ENCODE assay signal across 8 mouse cellular contexts in genomic region chr16:92340612-92341511, GRCm38 (mm10). TPM values are rescaled to one million over a fixed set of nuclear protein-coding genes. Genes with fewer than 3 reads are reported as not detected.
DNase-seq lines count a peak whose midpoint lies in the region; ATAC-seq and TF ChIP-seq lines count a peak whose summit lies in the region.

No protein-coding gene starts in this region.

- TF ChIP-seq POLR2A in MEL (IDR thresholded peaks at IDR 0.05; ENCODE audit: control insufficient read depth in 1 of 2, insufficient read depth in 1 of 2, low read depth in 1 of 2, low read length in 2 of 2, poor library complexity in 1 of 2): no peak

- peaks cover 0 to 6% of the 10 kb centered on the region in 2 experiments; a peak in 1 of 4 replicates for H3K36me3 ChIP-seq in MEL (ENCODE audit: control insufficient read depth in 1 of 2, insufficient read depth in 2 of 2, low read length in 2 of 2)
- no peaks in the 10 kb centered on the region for H3K36me3 ChIP-seq in forebrain, embryonic 12.5 days (replicated peaks)
- no peaks in the 10 kb centered on the region for H3K36me3 ChIP-seq in lung, embryonic 16.5 days (ENCODE audit: control insufficient read depth, insufficient read depth, low read length)

- H3K4me2 ChIP-seq in forebrain, embryonic 12.5 days: peak overlapping the region; percentile 47
- peak overlapping the region; percentile 51 for H3K4me2 ChIP-seq in lung, embryonic 16.5 days (ENCODE audit: low read depth, low read length)

- peak; percentile 72 for TF ChIP-seq RAD21 in MEL (IDR thresholded peaks at IDR 0.05; ENCODE audit: low read depth, low read length)

- peak; percentile 73 for ATAC-seq in forebrain, embryonic 12.5 days (ENCODE audit: low FRiP score)
- peak; percentile 70 for ATAC-seq in lung, embryonic 16.5 days (ENCODE audit: low read depth)

- no peak overlapping the region for H3K27ac ChIP-seq in MEL (ENCODE audit: control insufficient read depth, low read depth, low read length)
- no peak overlapping the region for H3K27ac ChIP-seq in forebrain, embryonic 12.5 days
- H3K27ac ChIP-seq in layer of hippocampus, adult 2 months: no peak overlapping the region
- no peak overlapping the region for H3K27ac ChIP-seq in lung, embryonic 16.5 days (ENCODE audit: low read length)

- peak; percentile 68 to 78 for TF ChIP-seq EP300 in MEL (IDR thresholded peaks at IDR 0.05; ENCODE audit: low read depth in 1 of 2, low read length in 2 of 2)

- DNase-seq in MEL (ENCODE audit: low read depth, low spot score): peak; percentile 91
- DNase-seq in c-Kit-positive CD71-positive TER-119-positive erythroid progenitor cells, embryonic 14.5 days (ENCODE audit: low spot score): peak; percentile 77
- DNase-seq in heart, postnatal 4 days: peak; percentile 80
- peak; percentile 44 to 78 for DNase-seq in layer of hippocampus, adult 2 months (ENCODE audit: low spot score in 2 of 2)
- DNase-seq in ovary, postnatal 10 days (ENCODE audit: low spot score): peak; percentile 27
- peak; percentile 33 to 48 for DNase-seq in thymus, postnatal 36 days

- H3K4me1 ChIP-seq in MEL (ENCODE audit: control insufficient read depth in 1 of 2, insufficient read depth in 2 of 2, low read length in 2 of 2): peaks cover 0 to 5% of the 10 kb centered on the region in 2 experiments; a peak in 3 of 4 replicates
- H3K4me1 ChIP-seq in forebrain, embryonic 12.5 days: peaks cover 17% of the 10 kb centered on the region
- H3K4me1 ChIP-seq in lung, embryonic 16.5 days (replicated peaks; ENCODE audit: control insufficient read depth, insufficient read depth, low read length): peaks cover 8% of the 10 kb centered on the region

- no peaks in the 10 kb centered on the region for H3K79me2 ChIP-seq in MEL (ENCODE audit: control insufficient read depth, insufficient read depth, low read length, poor library complexity)

- no peaks in the 10 kb centered on the region for H3K9me3 ChIP-seq in MEL (replicated peaks; ENCODE audit: insufficient read depth, low read length)
- H3K9me3 ChIP-seq in forebrain, embryonic 12.5 days: no peaks in the 10 kb centered on the region
- H3K9me3 ChIP-seq in lung, embryonic 16.5 days (ENCODE audit: control insufficient read depth, low read length): no peaks in the 10 kb centered on the region

- 0 out of 2 replicates have a peak overlapping the region, but pooled peaks have one; percentile 3 for H3K9ac ChIP-seq in MEL (ENCODE audit: control insufficient read depth, low read depth, low read length, poor library complexity, severe bottlenecking)
- no peak overlapping the region for H3K9ac ChIP-seq in forebrain, embryonic 12.5 days
- peak overlapping the region; percentile 21; the same call in 1 of the 2 replicates for H3K9ac ChIP-seq in lung, embryonic 16.5 days (ENCODE audit: low read length)

- peak overlapping the region; percentile 35 to 47 for H3K4me3 ChIP-seq in MEL (ENCODE audit: control insufficient read depth in 1 of 2, insufficient read depth in 1 of 2, low read depth in 2 of 2, low read length in 2 of 2)
- H3K4me3 ChIP-seq in forebrain, embryonic 12.5 days (replicated peaks): peak overlapping the region; percentile 19
- peak overlapping the region; percentile 47 for H3K4me3 ChIP-seq in layer of hippocampus, adult 2 months
- peak overlapping the region; percentile 27 for H3K4me3 ChIP-seq in lung, embryonic 16.5 days (ENCODE audit: low read length)

- H3K27me3 ChIP-seq in MEL (ENCODE audit: control insufficient read depth in 1 of 2, insufficient read depth in 2 of 2, low read length in 2 of 2): no peaks in the 10 kb centered on the region
- 0 out of 2 replicates have a peak, but pooled peaks cover 5% of the 10 kb centered on the region for H3K27me3 ChIP-seq in forebrain, embryonic 12.5 days
- no peaks in the 10 kb centered on the region; the same call in 1 of the 2 replicates for H3K27me3 ChIP-seq in lung, embryonic 16.5 days (ENCODE audit: control insufficient read depth, insufficient read depth, low read depth, low read length)

- WGBS in forebrain, embryonic 12.5 days: 33% methylated on average over 27 of the region's 27 CpGs
- 17% methylated on average over 27 of the region's 27 CpGs for WGBS in lung, embryonic 16.5 days

- peak; percentile 77 to 84 (median 80) for TF ChIP-seq CTCF in MEL (IDR thresholded peaks at IDR 0.05 in 2 of 3, conservative IDR thresholded peaks at IDR 0.05 in 1 of 3; ENCODE audit: control insufficient read depth in 1 of 3, insufficient read depth in 1 of 3, low read depth in 2 of 3, low read length in 3 of 3, poor library complexity in 1 of 3, severe bottlenecking in 1 of 3)
- peak; percentile 92 for TF ChIP-seq CTCF in layer of hippocampus, adult 2 months (conservative IDR thresholded peaks at IDR 0.05)

TF ChIP-seq in MEL, 35 proteins besides CTCF, POLR2A, EP300 and RAD21 (continues in another document):
- TF ChIP-seq MAX (IDR thresholded peaks at IDR 0.05; ENCODE audit: low read length): no peak
- TF ChIP-seq TCF12 (IDR thresholded peaks at IDR 0.05; ENCODE audit: low read depth, low read length): peak; percentile 86
- no peak for TF ChIP-seq MAFK (IDR thresholded peaks at IDR 0.05; ENCODE audit: borderline replicate concordance, low read depth, low read length)
- no peak for TF ChIP-seq POLR2AphosphoS2 (IDR thresholded peaks at IDR 0.05; ENCODE audit: low read length)
- no peak for TF ChIP-seq JUND (IDR thresholded peaks at IDR 0.05; ENCODE audit: low read depth, low read length)
- TF ChIP-seq ZNF384 (IDR thresholded peaks at IDR 0.05; ENCODE audit: low read depth, low read length): peak; percentile 52
- no peak for TF ChIP-seq MYB (IDR thresholded peaks at IDR 0.05; ENCODE audit: low read depth, low read length)
- peak; percentile 58 for TF ChIP-seq ZC3H11A (IDR thresholded peaks at IDR 0.05; ENCODE audit: low read depth, low read length)
- no peak for TF ChIP-seq MAZ (IDR thresholded peaks at IDR 0.05; ENCODE audit: low read depth, low read length)
- no peak for TF ChIP-seq NELFE (IDR thresholded peaks at IDR 0.05; ENCODE audit: low read depth, low read length)
- no peak for TF ChIP-seq POLR2AphosphoS5 (IDR thresholded peaks at IDR 0.05; ENCODE audit: borderline replicate concordance, low read depth, low read length)
- peak; percentile 66 for TF ChIP-seq TAL1 (IDR thresholded peaks at IDR 0.05; ENCODE audit: low read length)
- peak; percentile 67 for TF ChIP-seq MXI1 (IDR thresholded peaks at IDR 0.05; ENCODE audit: low read depth, low read length)
- no peak for TF ChIP-seq MEF2A (IDR thresholded peaks at IDR 0.05; ENCODE audit: extremely low read depth, insufficient replicate concordance, low read depth, low read length, poor library complexity, severe bottlenecking)
- 0 out of 2 replicates have a peak, but pooled peaks have one; percentile 32 for TF ChIP-seq MYC (IDR thresholded peaks at IDR 0.05; ENCODE audit: low read depth, low read length)
- TF ChIP-seq ETS1 (IDR thresholded peaks at IDR 0.05; ENCODE audit: low read depth, low read length): peak; percentile 90
- peak; percentile 86 for TF ChIP-seq GATA1 (IDR thresholded peaks at IDR 0.05; ENCODE audit: low read depth, low read length)
- TF ChIP-seq TBP (IDR thresholded peaks at IDR 0.05; ENCODE audit: low read depth, low read length): no peak
- no peak for TF ChIP-seq ZKSCAN1 (IDR thresholded peaks at IDR 0.05; ENCODE audit: low read depth, low read length)
- TF ChIP-seq SIN3A (IDR thresholded peaks at IDR 0.05; ENCODE audit: low read length): 0 out of 2 replicates have a peak, but pooled peaks have one; percentile 51
- TF ChIP-seq BHLHE40 (IDR thresholded peaks at IDR 0.05; ENCODE audit: borderline replicate concordance, low read depth, low read length): 0 out of 2 replicates have a peak, but pooled peaks have one; percentile 3
- TF ChIP-seq USF1 (IDR thresholded peaks at IDR 0.05; ENCODE audit: low read depth, low read length): no peak
- no peak for TF ChIP-seq ZMIZ1 (IDR thresholded peaks at IDR 0.05; ENCODE audit: low read depth, low read length)

RNA-seq across cellular contexts. Expression of gene Kcne1, which starts 18.4 kb away (rescaled TPM):
- not detected in 2 replicates for total RNA-seq in MEL (2012; rRNA removed)
- not detected for polyA plus RNA-seq in MEL (2012; ENCODE audit: insufficient read depth in 1 of 2, insufficient read length in 2 of 2, low read depth in 1 of 2, low replicate concordance in 2 of 2, missing spikeins in 1 of 2)
- 0.26 TPM in 1 of 2 replicates, not detected in the other for polyA plus RNA-seq in forebrain, embryonic 12.5 days (2016; fragmentation: Nextera tagmentation; extraction: Ambion mirVana)
- total RNA-seq in heart, postnatal 4 days (2021): 100 to 1,000 TPM; 317 to 359 TPM
- not detected for total RNA-seq in layer of hippocampus, adult 2 months (2021)
- polyA plus RNA-seq in lung, embryonic 16.5 days (2015; fragmentation: Nextera tagmentation; extraction: Ambion mirVana): 0.63 and 1.0 TPM in 2 replicates

RNA-seq across cellular contexts. Expression of gene Fam243, which starts 19.6 kb away (rescaled TPM):
- total RNA-seq in MEL (2012; rRNA removed): not detected in 2 replicates
- polyA plus RNA-seq in MEL (2012; ENCODE audit: insufficient read depth in 1 of 2, insufficient read length in 2 of 2, low read depth in 1 of 2, low replicate concordance in 2 of 2, missing spikeins in 1 of 2): not detected
- polyA plus RNA-seq in forebrain, embryonic 12.5 days (2016; fragmentation: Nextera tagmentation; extraction: Ambion mirVana): not detected in 2 replicates
- 1 to 10 TPM in 1 of 2 experiments, under 1 TPM in 1; 0.68 to 1.0 TPM for total RNA-seq in heart, postnatal 4 days (2021)
- total RNA-seq in layer of hippocampus, adult 2 months (2021): not detected
- not detected in 2 replicates for polyA plus RNA-seq in lung, embryonic 16.5 days (2015; fragmentation: Nextera tagmentation; extraction: Ambion mirVana)

RNA-seq across cellular contexts. Expression of gene Smim11, which starts 39.8 kb away (rescaled TPM):
- total RNA-seq in MEL (2012; rRNA removed): 70.3 and 84.7 TPM in 2 replicates
- polyA plus RNA-seq in MEL (2012; ENCODE audit: insufficient read depth in 1 of 2, insufficient read length in 2 of 2, low read depth in 1 of 2, low replicate concordance in 2 of 2, missing spikeins in 1 of 2): 10 to 100 TPM in 1 of 2 experiments, not detected in 1; 81.5 TPM
- 131 and 135 TPM in 2 replicates for polyA plus RNA-seq in forebrain, embryonic 12.5 days (2016; fragmentation: Nextera tagmentation; extraction: Ambion mirVana)
- 10 to 100 TPM; 43.6 to 44.9 TPM for total RNA-seq in heart, postnatal 4 days (2021)
- total RNA-seq in layer of hippocampus, adult 2 months (2021): 10 to 100 TPM; 19.2 to 20.4 TPM
- polyA plus RNA-seq in lung, embryonic 16.5 days (2015; fragmentation: Nextera tagmentation; extraction: Ambion mirVana): 132 and 142 TPM in 2 replicates

RNA-seq across cellular contexts. Expression of gene Kcne2, which starts 48.7 kb away (rescaled TPM):
- total RNA-seq in MEL (2012; rRNA removed): not detected in 2 replicates
- polyA plus RNA-seq in MEL (2012; ENCODE audit: insufficient read depth in 1 of 2, insufficient read length in 2 of 2, low read depth in 1 of 2, low replicate concordance in 2 of 2, missing spikeins in 1 of 2): under 1 TPM in 1 of 2 experiments, not detected in 1; 0.06 TPM
- 2.2 and 4.3 TPM in 2 replicates for polyA plus RNA-seq in forebrain, embryonic 12.5 days (2016; fragmentation: Nextera tagmentation; extraction: Ambion mirVana)
- total RNA-seq in heart, postnatal 4 days (2021): under 1 TPM; 0.25 to 0.43 TPM
- total RNA-seq in layer of hippocampus, adult 2 months (2021): under 1 TPM in 1 of 2 experiments, not detected in 1; 0.82 TPM
- 1.3 and 1.4 TPM in 2 replicates for polyA plus RNA-seq in lung, embryonic 16.5 days (2015; fragmentation: Nextera tagmentation; extraction: Ambion mirVana)

Comparison
In these comparisons a context has a peak if more than half of its experiments do, and no peak if none do; other contexts are left out.
1. DNase-seq: peak in every context shown above with its lines; median percentile 91 in MEL; 80 in heart, postnatal 4 days; 77 in c-Kit-positive CD71-positive TER-119-positive erythroid progenitor cells, embryonic 14.5 days; 61 in layer of hippocampus, adult 2 months; 40 in thymus, postnatal 36 days; 27 in ovary, postnatal 10 days.
2. RNA of gene Kcne1, which starts 18.4 kb away (total RNA-seq): 317 to 359 TPM in heart, postnatal 4 days; not detected in layer of hippocampus, adult 2 months and not detected in MEL; every median in the first group is over 100 times any median in the second.
3. Peak in every context shown above with its lines, with median percentiles within 50 percentile points of each other: H3K4me3 ChIP-seq.